In the genomic region with DNA sequence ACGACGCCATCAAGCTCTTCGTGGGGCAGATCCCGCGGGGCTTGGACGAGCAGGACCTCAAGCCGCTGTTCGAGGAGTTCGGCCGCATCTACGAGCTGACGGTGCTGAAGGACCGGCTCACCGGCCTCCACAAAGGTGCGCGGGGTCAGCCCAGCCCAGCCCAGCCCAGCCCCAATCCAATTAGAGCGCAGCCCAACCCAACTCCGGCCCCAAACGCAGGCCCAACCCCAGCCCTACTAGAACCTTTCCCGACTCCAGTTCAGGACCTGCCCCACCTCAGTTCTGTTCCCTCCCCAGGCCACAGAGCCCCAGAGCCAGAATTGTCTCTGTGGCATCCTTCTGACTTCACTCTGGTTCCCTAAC, we compare ENCODE assay signal across 8 mouse cellular contexts. TPM values are rescaled to one million over a fixed set of nuclear protein-coding genes. Genes with fewer than 3 reads are reported as not detected.
DNase-seq lines count a peak whose midpoint lies in the region; ATAC-seq lines count a peak whose summit lies in the region.

No protein-coding gene starts in this region.

- H3K4me2 ChIP-seq in kidney, embryonic 15.5 days, result peak overlapping the region; percentile 85
- peak overlapping the region; percentile 88 for H3K4me2 ChIP-seq in hindbrain, embryonic 15.5 days
- H3K4me2 ChIP-seq in midbrain, embryonic 15.5 days, result peak overlapping the region; percentile 70

- peaks cover 12% of the 10 kb centered on the region for H3K4me1 ChIP-seq in kidney, embryonic 15.5 days
- peaks cover 17% of the 10 kb centered on the region for H3K4me1 ChIP-seq in embryonic facial prominence, embryonic 10.5 days
- H3K4me1 ChIP-seq in hindbrain, embryonic 15.5 days (replicated peaks), result peaks cover 25% of the 10 kb centered on the region
- peaks cover 27% of the 10 kb centered on the region for H3K4me1 ChIP-seq in midbrain, embryonic 15.5 days

- no peak overlapping the region for H3K9ac ChIP-seq in kidney, embryonic 15.5 days
- peak overlapping the region; percentile 60 for H3K9ac ChIP-seq in hindbrain, embryonic 15.5 days
- H3K9ac ChIP-seq in midbrain, embryonic 15.5 days, result peak overlapping the region; percentile 49

- DNase-seq in kidney, adult 8-10 months, result no peak
- no peak for DNase-seq in embryonic facial prominence, embryonic 10.5 days (ENCODE audit: low spot score)
- DNase-seq in spleen, postnatal 14 days (ENCODE audit: low spot score in 2 of 2), result no peak

- no peak for ATAC-seq in kidney, embryonic 15.5 days (replicated peaks; ENCODE audit: low FRiP score)
- no peak; the same call in 1 of the 2 replicates for ATAC-seq in hindbrain, embryonic 15.5 days (ENCODE audit: low FRiP score, low read depth)
- peak; percentile 50; the same call in 1 of the 2 replicates for ATAC-seq in midbrain, embryonic 15.5 days (replicated peaks)
- ATAC-seq in inflammation-experienced regulatory T-cells, adult 6 months, result no peak
- ATAC-seq in frontal cortex, adult (ENCODE audit: low TSS enrichment), result no peak

- peak overlapping the region; percentile 48 for H3K4me3 ChIP-seq in kidney, embryonic 15.5 days (replicated peaks)
- H3K4me3 ChIP-seq in embryonic facial prominence, embryonic 10.5 days, result peak overlapping the region; percentile 53
- peak overlapping the region; percentile 66 for H3K4me3 ChIP-seq in hindbrain, embryonic 15.5 days
- peak overlapping the region; percentile 53 for H3K4me3 ChIP-seq in midbrain, embryonic 15.5 days

- no peaks in the 10 kb centered on the region for H3K9me3 ChIP-seq in kidney, embryonic 15.5 days (replicated peaks)
- H3K9me3 ChIP-seq in embryonic facial prominence, embryonic 10.5 days, result no peaks in the 10 kb centered on the region
- H3K9me3 ChIP-seq in hindbrain, embryonic 15.5 days, result no peaks in the 10 kb centered on the region
- H3K9me3 ChIP-seq in midbrain, embryonic 15.5 days, result no peaks in the 10 kb centered on the region

- under 1% methylated on average over 20 of the region's 20 CpGs for WGBS in kidney, embryonic 15.5 days
- WGBS in embryonic facial prominence, embryonic 10.5 days, result under 1% methylated on average over 20 of the region's 20 CpGs
- 0% methylated on average over 20 of the region's 20 CpGs for WGBS in hindbrain, embryonic 15.5 days
- WGBS in midbrain, embryonic 15.5 days, result 0% methylated on average over 20 of the region's 20 CpGs

- no peak overlapping the region for H3K27ac ChIP-seq in kidney, embryonic 15.5 days
- peak overlapping the region; percentile 62; the same call in 1 of the 2 replicates for H3K27ac ChIP-seq in embryonic facial prominence, embryonic 10.5 days (replicated peaks)
- H3K27ac ChIP-seq in hindbrain, embryonic 15.5 days (replicated peaks), result peak overlapping the region; percentile 72
- peak overlapping the region; percentile 71 for H3K27ac ChIP-seq in midbrain, embryonic 15.5 days

- H3K36me3 ChIP-seq in kidney, embryonic 15.5 days, result no peaks in the 10 kb centered on the region
- no peaks in the 10 kb centered on the region for H3K36me3 ChIP-seq in embryonic facial prominence, embryonic 10.5 days (replicated peaks)
- H3K36me3 ChIP-seq in hindbrain, embryonic 15.5 days, result no peaks in the 10 kb centered on the region
- H3K36me3 ChIP-seq in midbrain, embryonic 15.5 days (replicated peaks), result no peaks in the 10 kb centered on the region

- H3K27me3 ChIP-seq in kidney, embryonic 15.5 days, result peaks cover 64% of the 10 kb centered on the region
- H3K27me3 ChIP-seq in embryonic facial prominence, embryonic 10.5 days (replicated peaks; ENCODE audit: low read depth, poor library complexity, severe bottlenecking), result peaks cover 55% of the 10 kb centered on the region
- H3K27me3 ChIP-seq in hindbrain, embryonic 15.5 days, result 0 out of 2 replicates have a peak, but pooled peaks cover 2% of the 10 kb centered on the region
- 0 out of 2 replicates have a peak, but pooled peaks cover 4% of the 10 kb centered on the region for H3K27me3 ChIP-seq in midbrain, embryonic 15.5 days (replicated peaks)

RNA-seq across cellular contexts. Expression of a gene that starts 0.8 kb away (rescaled TPM):
- polyA plus RNA-seq in kidney, embryonic 15.5 days (2015; fragmentation: Nextera tagmentation; extraction: Ambion mirVana), result 0.69 and 2.5 TPM in 2 replicates
- 1.3 TPM in 2 replicates for polyA plus RNA-seq in embryonic facial prominence, embryonic 10.5 days (2016; fragmentation: Nextera tagmentation; extraction: Ambion mirVana)
- 45.4 and 48.4 TPM in 2 replicates for polyA plus RNA-seq in hindbrain, embryonic 15.5 days (2015; fragmentation: Nextera tagmentation; extraction: Ambion mirVana)
- polyA plus RNA-seq in midbrain, embryonic 15.5 days (2015; fragmentation: Nextera tagmentation; extraction: Ambion mirVana), result 58.0 and 61.8 TPM in 2 replicates
- polyA plus RNA-seq in inflammation-experienced regulatory T-cells, adult 6 months (2017; shearing (Covaris generic)), result not detected

RNA-seq across cellular contexts. Expression of a gene that starts 38.6 kb away (rescaled TPM):
- polyA plus RNA-seq in kidney, embryonic 15.5 days (2015; fragmentation: Nextera tagmentation; extraction: Ambion mirVana), result 22.9 and 27.6 TPM in 2 replicates
- 37.7 and 40.8 TPM in 2 replicates for polyA plus RNA-seq in embryonic facial prominence, embryonic 10.5 days (2016; fragmentation: Nextera tagmentation; extraction: Ambion mirVana)
- 185 and 210 TPM in 2 replicates for polyA plus RNA-seq in hindbrain, embryonic 15.5 days (2015; fragmentation: Nextera tagmentation; extraction: Ambion mirVana)
- polyA plus RNA-seq in midbrain, embryonic 15.5 days (2015; fragmentation: Nextera tagmentation; extraction: Ambion mirVana), result 228 and 229 TPM in 2 replicates
- 10 to 100 TPM; 17.2 to 62.5 (median 46.8) TPM for polyA plus RNA-seq in inflammation-experienced regulatory T-cells, adult 6 months (2017; shearing (Covaris generic))

RNA-seq across cellular contexts. Expression of a gene that starts 38.8 kb away (rescaled TPM):
- 0.26 TPM in 1 of 2 replicates, not detected in the other for polyA plus RNA-seq in kidney, embryonic 15.5 days (2015; fragmentation: Nextera tagmentation; extraction: Ambion mirVana)
- polyA plus RNA-seq in embryonic facial prominence, embryonic 10.5 days (2016; fragmentation: Nextera tagmentation; extraction: Ambion mirVana), result not detected in 2 replicates
- polyA plus RNA-seq in hindbrain, embryonic 15.5 days (2015; fragmentation: Nextera tagmentation; extraction: Ambion mirVana), result 0.88 and 1.5 TPM in 2 replicates
- 0.42 and 0.67 TPM in 2 replicates for polyA plus RNA-seq in midbrain, embryonic 15.5 days (2015; fragmentation: Nextera tagmentation; extraction: Ambion mirVana)
- not detected for polyA plus RNA-seq in inflammation-experienced regulatory T-cells, adult 6 months (2017; shearing (Covaris generic))

RNA-seq across cellular contexts. Expression of a gene that starts 39.1 kb away (rescaled TPM):
- 58.9 and 67.1 TPM in 2 replicates for polyA plus RNA-seq in kidney, embryonic 15.5 days (2015; fragmentation: Nextera tagmentation; extraction: Ambion mirVana)
- polyA plus RNA-seq in embryonic facial prominence, embryonic 10.5 days (2016; fragmentation: Nextera tagmentation; extraction: Ambion mirVana), result 42.5 and 43.2 TPM in 2 replicates
- polyA plus RNA-seq in hindbrain, embryonic 15.5 days (2015; fragmentation: Nextera tagmentation; extraction: Ambion mirVana), result 61.2 and 64.2 TPM in 2 replicates
- 61.2 and 67.6 TPM in 2 replicates for polyA plus RNA-seq in midbrain, embryonic 15.5 days (2015; fragmentation: Nextera tagmentation; extraction: Ambion mirVana)
- polyA plus RNA-seq in inflammation-experienced regulatory T-cells, adult 6 months (2017; shearing (Covaris generic)), result 10 to 100 TPM; 15.6 to 38.7 (median 37.6) TPM

Comparison
In these comparisons a context has a peak if more than half of its experiments do, and no peak if none do; other contexts are left out.
1. RNA of a gene that starts 0.8 kb away (polyA plus RNA-seq): 58.0 to 61.8 TPM in midbrain, embryonic 15.5 days and 45.4 to 48.4 TPM in hindbrain, embryonic 15.5 days; 0.69 to 2.5 TPM in kidney, embryonic 15.5 days, 1.3 TPM in embryonic facial prominence, embryonic 10.5 days and not detected in inflammation-experienced regulatory T-cells, adult 6 months; every median in the first group is over 10 times any median in the second.
2. Peak in every context shown above with its lines, with median percentiles within 50 percentile points of each other: H3K4me2 ChIP-seq and H3K4me3 ChIP-seq.